Mouse (Mus musculus) cerebellum, postnatal 10 days (tissue): ENCODE results near the gene Ugt1a5.
A peak's percentile ranks its signal among the peaks of the same experiment; 100 is the strongest.

ENCODE experiments used
- DNase-seq, 2 experiments: peaks; one replicate each; pipeline ENCODE4 v3.0.0; 2021; ENCODE audit warnings: mixed read lengths in 2 of 2

Ugt1a5 gene

DNA sequence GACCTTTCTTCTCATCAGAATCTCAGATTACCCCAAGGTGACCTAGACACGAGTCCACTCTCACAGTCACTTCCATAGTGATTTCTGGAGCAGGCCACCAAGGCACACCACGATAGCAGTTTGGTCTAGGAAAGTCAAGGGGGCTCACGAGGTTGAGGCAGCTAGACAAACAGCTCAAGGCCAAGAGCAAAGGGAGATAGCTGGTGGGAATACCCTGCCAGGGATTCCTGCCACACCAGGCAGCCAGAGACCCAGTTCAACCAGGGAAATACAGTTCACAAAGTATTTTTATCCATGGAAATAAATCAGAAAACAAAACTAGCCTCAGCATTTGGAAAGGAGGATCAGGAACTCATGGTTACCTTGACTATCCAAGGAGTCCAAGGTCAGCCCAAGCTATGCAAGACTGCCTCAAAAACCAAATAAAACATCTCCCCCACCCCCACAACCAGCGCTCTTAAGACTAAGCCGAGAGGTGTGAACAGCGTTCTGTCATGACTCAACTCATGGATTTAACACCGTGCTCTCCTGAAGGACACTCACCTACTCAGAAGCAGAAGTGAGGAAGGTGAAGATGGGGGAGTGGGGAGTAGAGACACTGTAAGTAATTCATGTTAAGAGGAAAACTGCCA lies 98.5 kb downstream of the Ugt1a5 start:
- DNase-seq = peak in 1 of 2 experiments; percentile 16

DNA sequence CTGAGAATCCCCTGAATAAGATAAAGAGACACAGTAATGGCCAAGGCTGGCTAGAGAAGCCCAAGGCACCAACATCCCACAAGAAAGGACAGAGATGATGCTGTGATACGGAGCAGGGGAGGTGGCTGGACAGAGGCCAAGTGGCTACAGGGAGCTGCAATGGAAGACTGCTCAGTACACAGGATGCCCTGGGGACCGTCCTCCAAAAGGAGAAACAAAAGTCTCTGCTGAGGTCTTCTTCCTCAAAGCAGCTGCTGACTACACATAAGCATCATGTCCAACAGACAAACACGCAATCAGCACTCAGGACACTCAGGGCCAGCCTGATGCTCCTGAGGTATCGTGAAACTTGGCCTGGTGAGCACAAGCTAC lies 99.0 kb downstream of the Ugt1a5 start:
- DNase-seq = peak; percentile 62 to 71

DNA sequence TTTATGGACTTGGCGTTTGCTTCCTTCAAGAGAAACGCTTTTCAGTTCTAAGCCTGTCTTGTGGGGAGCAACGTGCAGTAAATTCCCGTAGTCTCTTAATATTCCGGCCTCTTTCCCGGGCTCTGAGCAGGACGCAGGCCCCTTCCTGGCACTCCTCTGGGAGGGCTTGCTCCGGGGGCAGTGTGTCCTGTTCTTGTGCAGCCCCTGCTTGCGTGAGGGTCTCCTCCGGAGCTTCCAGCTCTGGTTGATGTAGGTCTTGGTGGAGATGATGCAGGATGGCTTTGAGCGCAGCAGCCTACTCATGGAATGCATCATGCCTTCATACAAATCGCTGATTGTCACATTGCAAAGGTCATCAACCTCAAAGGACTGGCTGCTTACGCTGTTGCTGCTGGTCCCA lies 100.3 kb downstream of the Ugt1a5 start:
- DNase-seq = no peak

DNA sequence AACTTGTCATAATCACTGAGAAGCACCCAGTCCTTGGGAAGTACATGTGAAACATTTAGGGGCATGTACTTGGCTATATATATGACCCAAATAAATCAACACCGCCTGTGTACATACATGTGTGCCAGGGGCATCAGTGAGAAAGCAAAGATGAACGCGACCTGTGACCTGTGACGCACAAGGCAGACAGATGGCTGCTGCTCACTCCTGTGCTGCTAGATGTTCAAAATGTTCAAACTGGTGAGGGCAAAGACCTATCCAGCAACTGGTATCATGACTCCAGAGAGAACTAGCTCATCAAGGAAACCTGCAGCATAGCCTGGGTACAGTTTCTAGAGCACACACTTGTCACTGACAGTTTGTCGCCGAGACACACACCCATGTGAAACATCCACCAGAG lies 101.7 kb downstream of the Ugt1a5 start:
- DNase-seq = no peak

DNA sequence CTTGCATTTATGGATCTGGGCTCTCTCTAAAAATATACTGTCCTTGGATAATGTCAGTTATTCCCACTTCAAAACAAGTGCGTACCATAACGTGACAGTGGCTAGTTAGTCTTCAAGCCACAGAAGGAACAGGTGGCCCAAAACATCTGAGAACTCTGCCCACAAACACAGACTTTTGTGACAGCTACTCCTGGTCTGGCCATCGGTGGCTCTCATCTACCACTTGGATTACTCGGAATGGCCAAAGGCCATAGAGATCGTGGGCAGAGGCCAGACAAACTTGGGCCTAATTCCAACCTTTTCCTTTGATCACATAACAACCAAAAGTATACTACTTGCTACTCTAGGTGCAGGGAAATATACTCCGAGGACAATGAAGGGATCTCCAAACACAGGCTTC lies 102.3 kb downstream of the Ugt1a5 start:
- DNase-seq = no peak
